Mouse (Mus musculus): ENCODE data around the gene Pdpk1.

GRCm38 (mm10) chr17:24164566-24165259, 14.0 kb upstream of the Pdpk1 start:
- TF ChIP-seq GATA1 (IDR thresholded peaks at IDR 0.05; ENCODE audit: low read length) (no peak), TAL1 (IDR thresholded peaks at IDR 0.05; ENCODE audit: low read length) (no peak)

Data from erythroblast, embryonic 14.5 days (primary cell).